Mouse (Mus musculus): ENCODE data around the gene Cc2d2b. TPM values are rescaled to one million over a fixed set of nuclear protein-coding genes. Genes with fewer than 3 reads are reported as not detected.
A peak's percentile ranks its signal among the peaks of the same experiment; 100 is the strongest.

Gene Cc2d2b
- polyA plus RNA-seq, 1 experiment from 2014 or later = 0.12 TPM

- no peak overlapping the region for H3K9ac ChIP-seq (ENCODE audit: low read length)
- 56% methylated on average over 5 of the region's 5 CpGs for WGBS
- H3K4me2 ChIP-seq (replicated peaks; ENCODE audit: low read depth) = no peak overlapping the region
- ATAC-seq (ENCODE audit: low FRiP score, low TSS enrichment) (no peak), DNase-seq (ENCODE audit: low spot score) (no peak)
- no peak overlapping the region for H3K4me3 ChIP-seq (ENCODE audit: low read depth, low read length)
- no peak overlapping the region for H3K27ac ChIP-seq (replicated peaks)
- H3K9me3 ChIP-seq (ENCODE audit: control insufficient read depth, low read length) = no peaks in the 10 kb centered on the region
- H3K36me3 ChIP-seq (ENCODE audit: control insufficient read depth, insufficient read depth, low read length) = no peaks in the 10 kb centered on the region
- no peaks in the 10 kb centered on the region for H3K27me3 ChIP-seq (ENCODE audit: control insufficient read depth, insufficient read depth, low read length)
- no peak for TF ChIP-seq CTCF (IDR thresholded peaks at IDR 0.05; ENCODE audit: low read depth)
- TF ChIP-seq EP300 (optimal IDR thresholded peaks at IDR 0.05) = no peak
- H3K4me1 ChIP-seq (replicated peaks; ENCODE audit: control insufficient read depth, insufficient read depth) = no peaks in the 10 kb centered on the region
Observed at GRCm38 (mm10) chr19:40737613-40738012, 10.9 kb upstream of the Cc2d2b start.

GRCm38 (mm10) chr19:40738683-40739324 is 9.7 kb upstream of the Cc2d2b start:
- Histone ChIP-seq H3K9me3 (ENCODE audit: control insufficient read depth, low read length) (no peaks in the 10 kb centered on the region), H3K36me3 (ENCODE audit: control insufficient read depth, insufficient read depth, low read length) (no peaks in the 10 kb centered on the region), H3K4me1 (replicated peaks; ENCODE audit: control insufficient read depth, insufficient read depth) (no peaks in the 10 kb centered on the region), H3K4me2 (replicated peaks; ENCODE audit: low read depth) (no peak overlapping the region), H3K9ac (ENCODE audit: low read length) (no peak overlapping the region), H3K27me3 (ENCODE audit: control insufficient read depth, insufficient read depth, low read length) (no peaks in the 10 kb centered on the region), H3K27ac (replicated peaks) (no peak overlapping the region), H3K4me3 (ENCODE audit: low read depth, low read length) (no peak overlapping the region)
- no peak for TF ChIP-seq CTCF (IDR thresholded peaks at IDR 0.05; ENCODE audit: low read depth)
- no peak for TF ChIP-seq EP300 (optimal IDR thresholded peaks at IDR 0.05)
- 0 out of 2 replicates have a peak, but pooled peaks have one; percentile 35 for ATAC-seq (ENCODE audit: low FRiP score, low TSS enrichment)
- DNase-seq (ENCODE audit: low spot score) = no peak
- WGBS = 77% methylated on average over 13 of the region's 13 CpGs

- DNase-seq (ENCODE audit: low spot score) (no peak), ATAC-seq (ENCODE audit: low FRiP score, low TSS enrichment) (no peak)
- H3K4me3 ChIP-seq (ENCODE audit: low read depth, low read length) = no peak overlapping the region
- 55% methylated on average over 4 of the region's 4 CpGs for WGBS
- H3K27me3 ChIP-seq (ENCODE audit: control insufficient read depth, insufficient read depth, low read length) = no peaks in the 10 kb centered on the region
- no peak overlapping the region for H3K4me2 ChIP-seq (replicated peaks; ENCODE audit: low read depth)
- H3K27ac ChIP-seq (replicated peaks) = no peak overlapping the region
- no peaks in the 10 kb centered on the region for H3K36me3 ChIP-seq (ENCODE audit: control insufficient read depth, insufficient read depth, low read length)
- TF ChIP-seq EP300 (optimal IDR thresholded peaks at IDR 0.05) (no peak), CTCF (IDR thresholded peaks at IDR 0.05; ENCODE audit: low read depth) (peak; percentile 38)
- H3K9me3 ChIP-seq (ENCODE audit: control insufficient read depth, low read length) = no peaks in the 10 kb centered on the region
- H3K4me1 ChIP-seq (replicated peaks; ENCODE audit: control insufficient read depth, insufficient read depth) = no peaks in the 10 kb centered on the region
- H3K9ac ChIP-seq (ENCODE audit: low read length) = no peak overlapping the region
Observed at GRCm38 (mm10) chr19:40746603-40747002, 1.9 kb upstream of the Cc2d2b start.

- H3K36me3 ChIP-seq (ENCODE audit: control insufficient read depth, insufficient read depth, low read length) = no peaks in the 10 kb centered on the region
- H3K4me2 ChIP-seq (replicated peaks; ENCODE audit: low read depth) = no peak overlapping the region
- no peak overlapping the region for H3K27ac ChIP-seq (replicated peaks)
- 87% methylated on average over 2 of the region's 2 CpGs for WGBS
- no peak overlapping the region for H3K4me3 ChIP-seq (ENCODE audit: low read depth, low read length)
- TF ChIP-seq CTCF (IDR thresholded peaks at IDR 0.05; ENCODE audit: low read depth) (peak; percentile 68), EP300 (optimal IDR thresholded peaks at IDR 0.05) (no peak)
- no peak overlapping the region for H3K9ac ChIP-seq (ENCODE audit: low read length)
- H3K27me3 ChIP-seq (ENCODE audit: control insufficient read depth, insufficient read depth, low read length) = no peaks in the 10 kb centered on the region
- peak; percentile 35 for DNase-seq (ENCODE audit: low spot score)
- ATAC-seq (ENCODE audit: low FRiP score, low TSS enrichment) = no peak
- H3K9me3 ChIP-seq (ENCODE audit: control insufficient read depth, low read length) = no peaks in the 10 kb centered on the region
- no peaks in the 10 kb centered on the region for H3K4me1 ChIP-seq (replicated peaks; ENCODE audit: control insufficient read depth, insufficient read depth)
Observed at GRCm38 (mm10) chr19:40754311-40754710, 5.8 kb downstream of the Cc2d2b start.

GRCm38 (mm10) chr19:40760071-40760470 is 11.5 kb downstream of the Cc2d2b start:
- 84% methylated on average over 2 of the region's 2 CpGs for WGBS
- H3K4me1 ChIP-seq (replicated peaks; ENCODE audit: control insufficient read depth, insufficient read depth) = no peaks in the 10 kb centered on the region
- H3K4me3 ChIP-seq (ENCODE audit: low read depth, low read length) = no peak overlapping the region
- H3K27ac ChIP-seq (replicated peaks) = no peak overlapping the region
- no peaks in the 10 kb centered on the region for H3K9me3 ChIP-seq (ENCODE audit: control insufficient read depth, low read length)
- no peaks in the 10 kb centered on the region for H3K36me3 ChIP-seq (ENCODE audit: control insufficient read depth, insufficient read depth, low read length)
- TF ChIP-seq EP300 (optimal IDR thresholded peaks at IDR 0.05) = no peak
- TF ChIP-seq CTCF (IDR thresholded peaks at IDR 0.05; ENCODE audit: low read depth) = no peak
- no peak overlapping the region for H3K9ac ChIP-seq (ENCODE audit: low read length)
- DNase-seq (ENCODE audit: low spot score) = no peak
- no peak for ATAC-seq (ENCODE audit: low FRiP score, low TSS enrichment)
- H3K4me2 ChIP-seq (replicated peaks; ENCODE audit: low read depth) = no peak overlapping the region
- H3K27me3 ChIP-seq (ENCODE audit: control insufficient read depth, insufficient read depth, low read length) = no peaks in the 10 kb centered on the region

- H3K9me3 ChIP-seq (ENCODE audit: control insufficient read depth, low read length) = no peaks in the 10 kb centered on the region
- TF ChIP-seq EP300 (optimal IDR thresholded peaks at IDR 0.05) (no peak), CTCF (IDR thresholded peaks at IDR 0.05; ENCODE audit: low read depth) (no peak)
- no peaks in the 10 kb centered on the region for H3K4me1 ChIP-seq (replicated peaks; ENCODE audit: control insufficient read depth, insufficient read depth)
- no peak overlapping the region for H3K27ac ChIP-seq (replicated peaks)
- no peaks in the 10 kb centered on the region for H3K36me3 ChIP-seq (ENCODE audit: control insufficient read depth, insufficient read depth, low read length)
- no peaks in the 10 kb centered on the region for H3K27me3 ChIP-seq (ENCODE audit: control insufficient read depth, insufficient read depth, low read length)
- DNase-seq (ENCODE audit: low spot score) (peak; percentile 21), ATAC-seq (ENCODE audit: low FRiP score, low TSS enrichment) (0 out of 2 replicates have a peak, but pooled peaks have one; percentile 40)
- peak overlapping the region; percentile 51 for H3K9ac ChIP-seq (ENCODE audit: low read length)
- WGBS = 23% methylated on average over 22 of the region's 22 CpGs
- H3K4me2 ChIP-seq (replicated peaks; ENCODE audit: low read depth) = peak overlapping the region; percentile 58
- peak overlapping the region; percentile 37 for H3K4me3 ChIP-seq (ENCODE audit: low read depth, low read length)
Observed at GRCm38 (mm10) chr19:40762023-40762759, 13.6 kb downstream of the Cc2d2b start.
